Mouse (Mus musculus): Measurements from ENCODE around the gene Sertad1. TPM values are rescaled to one million over a fixed set of nuclear protein-coding genes. Genes with fewer than 3 reads are reported as not detected.

Sertad1 gene
- 15.7 and 19.3 TPM in 2 replicates for polyA plus RNA-seq (2012; rRNA removed)

GRCm38 (mm10) chr7:27486770-27487697 lies at the start of gene Sertad1:
Sertad1 (plus strand) TSS chr7:27486910.
- H3K27ac ChIP-seq (ENCODE audit: insufficient read depth, low read length) = peak within 1 kb of the TSS; percentile 94
- H3K4me1 ChIP-seq (ENCODE audit: control insufficient read depth, insufficient read depth, low read length) = no peaks in the 10 kb centered on the region; the same call in 1 of the 2 replicates
- peak; percentile 100 for TF ChIP-seq POLR2A (IDR thresholded peaks at IDR 0.05; ENCODE audit: extremely low read depth, insufficient read depth, low read length)
- no peak for TF ChIP-seq CTCF (IDR thresholded peaks at IDR 0.05; ENCODE audit: extremely low read depth, insufficient read depth, low read length)
- peak within 1 kb of the TSS; percentile 70 for H3K4me3 ChIP-seq (ENCODE audit: insufficient read depth, low read length)

- TF ChIP-seq POLR2A (IDR thresholded peaks at IDR 0.05; ENCODE audit: extremely low read depth, insufficient read depth, low read length) = no peak
- TF ChIP-seq CTCF (IDR thresholded peaks at IDR 0.05; ENCODE audit: extremely low read depth, insufficient read depth, low read length) = peak; percentile 43
- peaks cover 2% of the 10 kb centered on the region; the same call in 1 of the 2 replicates for H3K4me1 ChIP-seq (ENCODE audit: control insufficient read depth, insufficient read depth, low read length)
- no peak overlapping the region for H3K4me3 ChIP-seq (ENCODE audit: insufficient read depth, low read length)
- no peak overlapping the region for H3K27ac ChIP-seq (ENCODE audit: insufficient read depth, low read length)
These were observed 49.2 kb upstream of the Sertad1 start for GRCm38 (mm10) chr7:27437544-27437943.

GRCm38 (mm10) chr7:27440014-27440413 lies 46.7 kb upstream of the Sertad1 start:
- Histone ChIP-seq H3K27ac (ENCODE audit: insufficient read depth, low read length) (no peak overlapping the region), H3K4me1 (ENCODE audit: control insufficient read depth, insufficient read depth, low read length) (peaks cover under 1% of the 10 kb centered on the region; the same call in 1 of the 2 replicates), H3K4me3 (ENCODE audit: insufficient read depth, low read length) (no peak overlapping the region)
- TF ChIP-seq POLR2A (IDR thresholded peaks at IDR 0.05; ENCODE audit: extremely low read depth, insufficient read depth, low read length) = no peak
- no peak for TF ChIP-seq CTCF (IDR thresholded peaks at IDR 0.05; ENCODE audit: extremely low read depth, insufficient read depth, low read length)

- H3K4me3 ChIP-seq (ENCODE audit: insufficient read depth, low read length) = peak overlapping the region; percentile 86
- peak overlapping the region; percentile 74 for H3K27ac ChIP-seq (ENCODE audit: insufficient read depth, low read length)
- H3K4me1 ChIP-seq (ENCODE audit: control insufficient read depth, insufficient read depth, low read length) = peaks cover 1% of the 10 kb centered on the region; the same call in 1 of the 2 replicates
- TF ChIP-seq POLR2A (IDR thresholded peaks at IDR 0.05; ENCODE audit: extremely low read depth, insufficient read depth, low read length) = no peak
- no peak for TF ChIP-seq CTCF (IDR thresholded peaks at IDR 0.05; ENCODE audit: extremely low read depth, insufficient read depth, low read length)
These were observed 40.7 kb upstream of the Sertad1 start for GRCm38 (mm10) chr7:27446051-27446450.

- peaks cover 1% of the 10 kb centered on the region; the same call in 1 of the 2 replicates for H3K4me1 ChIP-seq (ENCODE audit: control insufficient read depth, insufficient read depth, low read length)
- H3K4me3 ChIP-seq (ENCODE audit: insufficient read depth, low read length) = peak overlapping the region; percentile 86
- TF ChIP-seq CTCF (IDR thresholded peaks at IDR 0.05; ENCODE audit: extremely low read depth, insufficient read depth, low read length) (no peak), POLR2A (IDR thresholded peaks at IDR 0.05; ENCODE audit: extremely low read depth, insufficient read depth, low read length) (peak; percentile 25; the same call in 1 of the 2 replicates)
- peak overlapping the region; percentile 4; the same call in 1 of the 2 replicates for H3K27ac ChIP-seq (ENCODE audit: insufficient read depth, low read length)
These were observed 39.9 kb upstream of the Sertad1 start for GRCm38 (mm10) chr7:27446521-27447418.

- H3K27ac ChIP-seq (ENCODE audit: insufficient read depth, low read length) = 0 out of 2 replicates have a peak within 1 kb of the TSS, but pooled peaks have one; percentile 4
- TF ChIP-seq CTCF (IDR thresholded peaks at IDR 0.05; ENCODE audit: extremely low read depth, insufficient read depth, low read length) = 0 out of 2 replicates have a peak, but pooled peaks have one; percentile 0
- TF ChIP-seq POLR2A (IDR thresholded peaks at IDR 0.05; ENCODE audit: extremely low read depth, insufficient read depth, low read length) = 0 out of 2 replicates have a peak, but pooled peaks have one; percentile 46
- peaks cover 1% of the 10 kb centered on the region; the same call in 1 of the 2 replicates for H3K4me1 ChIP-seq (ENCODE audit: control insufficient read depth, insufficient read depth, low read length)
- H3K4me3 ChIP-seq (ENCODE audit: insufficient read depth, low read length) = peak within 1 kb of the TSS; percentile 86
These were observed 39.1 kb upstream of the Sertad1 start, which contains the start of the genes Sptbn4 and Blvrb for GRCm38 (mm10) chr7:27447419-27448286. Sptbn4 (minus strand) TSS chr7:27447686. Blvrb (plus strand) TSS chr7:27447978.

GRCm38 (mm10) chr7:27448421-27449206 lies 38.1 kb upstream of the Sertad1 start:
- TF ChIP-seq CTCF (IDR thresholded peaks at IDR 0.05; ENCODE audit: extremely low read depth, insufficient read depth, low read length) = no peak
- TF ChIP-seq POLR2A (IDR thresholded peaks at IDR 0.05; ENCODE audit: extremely low read depth, insufficient read depth, low read length) = no peak
- Histone ChIP-seq H3K27ac (ENCODE audit: insufficient read depth, low read length) (no peak overlapping the region), H3K4me3 (ENCODE audit: insufficient read depth, low read length) (peak overlapping the region; percentile 86), H3K4me1 (ENCODE audit: control insufficient read depth, insufficient read depth, low read length) (peaks cover 1% of the 10 kb centered on the region; the same call in 1 of the 2 replicates)

Measured in cortical plate, adult 2 months (tissue).